Mouse (Mus musculus) granulocyte monocyte progenitor cell, adult 5-6 weeks (primary cell): Measurements from ENCODE around the gene Nsdhl. TPM values are rescaled to one million over a fixed set of nuclear protein-coding genes. Genes with fewer than 3 reads are reported as not detected.

Experiments
- ATAC-seq: replicated peaks from 2 replicates; pipeline ENCODE4 v1.8.0; 2016; ENCODE audit warnings: mild to moderate bottlenecking, moderate TSS enrichment, inconsistent platforms; ENCODE audit not compliant: poor library complexity, severe bottlenecking
- total RNA-seq, 2 experiments: library from RNA; stranded (forward) in 1 of 2; stranded (reverse) in 1 of 2; fragments of 200-712, 200-1000 nt in 1 of 2; fragments of >200 nt in 1 of 2; fragmentation: Nextera tagmentation in 1 of 2; gene quantifications; 2 replicates each; pipeline ENCODE4 v1.2.3; 2014 to 2017

Gene Nsdhl
- total RNA-seq (2014; fragmentation: Nextera tagmentation) (12.4 and 20.2 TPM in 2 replicates), total RNA-seq (2017) (15.2 and 17.9 TPM in 2 replicates)

DNA sequence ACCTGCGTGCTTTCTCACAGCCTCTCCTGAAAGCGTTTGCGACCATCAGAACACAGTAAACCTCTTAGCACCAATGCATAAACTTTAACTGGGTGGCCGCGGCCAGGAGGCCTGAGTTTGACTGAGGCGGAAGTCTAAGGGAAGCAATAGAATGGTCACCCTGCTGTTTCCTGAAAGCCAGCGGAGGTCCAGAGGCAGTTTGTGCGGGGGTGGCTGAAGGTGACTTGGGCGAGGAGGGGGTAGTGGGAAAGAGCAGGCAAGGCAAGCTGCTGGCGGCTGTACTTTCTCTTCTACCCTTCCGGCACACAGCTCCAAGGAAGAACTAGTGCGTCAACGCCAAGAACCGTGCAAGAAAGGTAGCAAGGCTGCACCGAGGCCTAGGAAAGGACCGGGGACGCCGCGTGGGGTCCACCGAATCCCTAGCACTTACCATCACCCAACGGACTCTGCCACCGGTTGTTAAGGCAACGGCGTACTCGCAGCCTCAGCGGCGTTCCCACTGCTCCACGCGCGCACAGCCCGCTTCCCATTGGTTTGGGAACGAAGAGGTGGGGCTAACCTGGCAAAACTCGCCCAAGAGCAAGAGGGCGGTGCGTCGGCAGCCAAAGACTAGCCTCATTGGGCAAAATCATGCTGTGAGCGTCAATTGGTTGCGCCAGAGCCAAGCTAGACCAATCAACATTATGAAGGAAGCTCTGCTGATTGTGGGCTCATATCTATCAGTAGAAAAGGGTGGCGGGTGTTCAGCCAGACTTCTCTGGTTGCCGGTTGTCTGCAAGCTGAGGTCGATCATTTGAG, at the start of gene Nsdhl, which contains the start of gene Cetn2:
TSS of gene Nsdhl (plus strand) at position 674 of the 798 bp plus-strand sequence.
TSS of gene Cetn2 (minus strand) at position 528 of the 798 bp plus-strand sequence.
- ATAC-seq, result peak; percentile 99

DNA sequence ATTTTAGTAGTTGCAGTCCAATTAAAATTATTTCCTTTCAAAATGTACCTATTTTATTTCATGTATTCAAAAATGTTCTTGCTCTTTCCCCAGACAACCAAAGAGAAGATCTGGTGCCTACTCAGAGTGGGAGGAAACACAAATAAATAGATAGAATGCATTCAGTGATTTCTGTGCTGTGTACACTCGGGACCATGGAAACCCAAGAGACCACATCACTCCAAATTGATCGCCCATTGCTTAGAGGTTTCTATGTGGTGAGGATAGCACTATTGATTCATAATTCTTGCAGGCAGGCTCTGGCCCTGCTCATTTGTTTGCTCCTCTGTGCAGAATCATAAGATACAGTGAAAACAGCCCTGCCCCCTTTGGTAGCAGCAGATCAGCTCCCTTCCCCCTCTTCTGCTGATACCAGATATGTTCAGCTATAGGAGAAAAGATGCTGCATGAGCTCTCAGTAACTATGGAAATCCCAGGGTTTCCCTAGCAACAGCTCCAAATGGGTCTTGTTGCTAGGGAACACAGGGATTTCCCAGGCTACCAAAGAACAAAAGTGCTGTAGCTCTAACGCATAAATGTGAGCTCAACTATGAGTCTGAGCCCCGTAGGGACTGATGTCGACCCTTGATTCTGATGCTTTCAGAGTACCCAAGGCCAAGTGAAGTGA, 22.8 kb upstream of the Nsdhl start:
- no peak for ATAC-seq

DNA sequence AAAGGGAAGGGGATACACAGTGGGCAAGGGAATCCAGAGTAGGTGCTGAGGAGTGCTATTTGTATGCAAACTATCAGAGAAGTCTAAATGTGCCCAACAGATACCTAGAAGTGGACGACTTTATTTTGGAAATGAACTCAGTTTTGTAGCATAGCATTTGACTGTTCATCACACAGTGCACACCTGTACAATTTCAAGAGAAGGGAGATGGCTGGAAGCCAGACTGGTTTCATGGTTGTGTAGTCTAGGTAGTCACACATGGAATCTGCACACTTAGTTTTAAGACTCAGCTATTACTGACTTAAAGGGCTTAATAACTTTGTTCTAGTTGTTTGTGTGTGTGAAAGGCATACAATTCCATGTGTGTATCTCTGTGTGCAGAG, 22.3 kb upstream of the Nsdhl start:
- ATAC-seq, result no peak

DNA sequence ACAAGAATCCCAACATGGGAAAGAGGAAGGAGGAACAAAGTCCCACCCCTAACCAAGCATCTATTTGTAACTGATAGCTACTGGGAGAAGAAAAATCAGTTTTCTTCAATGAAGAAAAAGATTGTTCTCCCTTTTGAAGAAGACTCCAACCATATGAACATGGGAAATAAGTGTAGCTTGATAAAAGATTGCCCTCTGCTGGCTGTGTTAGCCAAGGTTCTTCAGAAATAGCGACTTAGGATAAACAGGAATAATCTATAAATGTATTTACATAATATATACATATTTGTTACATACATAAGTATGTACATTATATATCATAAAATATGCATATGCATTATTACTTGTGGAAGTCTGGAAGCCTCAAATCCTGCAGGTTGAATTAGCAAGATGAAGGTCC, 15.8 kb upstream of the Nsdhl start:
- no peak for ATAC-seq

DNA sequence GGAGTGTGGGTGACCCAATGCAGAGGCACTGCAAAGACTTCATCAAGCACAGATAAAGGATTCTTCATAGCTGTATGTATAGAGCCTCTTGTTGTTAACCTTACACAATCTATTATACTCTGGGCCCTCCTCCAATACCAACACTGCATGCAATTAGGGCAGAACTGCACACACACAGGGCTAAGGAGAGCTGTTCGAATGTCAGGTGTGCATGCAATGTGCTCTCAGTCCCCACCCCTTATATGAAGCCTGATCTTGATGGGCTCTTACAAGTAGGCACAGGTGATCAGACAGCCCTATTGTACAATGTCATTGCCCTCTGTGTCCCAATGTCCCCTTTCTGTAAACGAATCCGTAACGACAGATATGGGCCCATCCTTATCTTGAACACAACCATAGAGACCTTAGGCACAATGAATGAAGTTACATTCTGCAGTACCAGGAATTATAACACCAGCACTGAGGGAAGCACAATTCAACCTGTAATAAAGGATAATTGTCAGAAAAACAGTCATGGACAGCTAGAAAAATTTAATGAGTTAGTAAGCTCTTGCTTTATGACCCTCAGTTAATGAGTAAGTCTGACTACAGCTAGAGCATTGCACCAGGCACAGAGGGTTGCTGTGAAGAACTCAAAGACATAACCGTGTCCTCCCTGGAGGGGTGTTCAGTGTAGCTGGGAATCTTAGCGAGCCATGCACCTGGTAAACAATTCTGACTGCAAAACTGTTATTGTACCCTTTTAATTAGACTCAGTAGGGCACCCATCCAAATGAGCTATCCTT, 10.5 kb upstream of the Nsdhl start:
- no peak for ATAC-seq

DNA sequence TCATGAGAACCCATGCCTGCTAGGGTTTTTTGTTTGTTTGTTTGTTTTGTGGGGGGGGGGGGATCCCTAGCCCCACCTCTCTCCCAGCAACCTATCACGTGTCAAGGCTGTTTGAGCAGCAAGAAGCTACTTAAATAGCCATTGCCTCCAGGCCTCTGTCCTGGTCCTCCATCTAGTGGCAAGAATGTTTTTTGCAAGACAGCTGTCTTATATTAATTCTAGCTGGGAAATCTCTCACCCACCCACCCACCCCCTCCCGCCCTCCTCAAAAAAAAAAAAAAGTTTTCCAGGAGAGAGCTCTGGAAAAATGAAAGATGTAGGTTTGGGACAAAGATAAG, 10.0 kb upstream of the Nsdhl start:
- no peak for ATAC-seq

DNA sequence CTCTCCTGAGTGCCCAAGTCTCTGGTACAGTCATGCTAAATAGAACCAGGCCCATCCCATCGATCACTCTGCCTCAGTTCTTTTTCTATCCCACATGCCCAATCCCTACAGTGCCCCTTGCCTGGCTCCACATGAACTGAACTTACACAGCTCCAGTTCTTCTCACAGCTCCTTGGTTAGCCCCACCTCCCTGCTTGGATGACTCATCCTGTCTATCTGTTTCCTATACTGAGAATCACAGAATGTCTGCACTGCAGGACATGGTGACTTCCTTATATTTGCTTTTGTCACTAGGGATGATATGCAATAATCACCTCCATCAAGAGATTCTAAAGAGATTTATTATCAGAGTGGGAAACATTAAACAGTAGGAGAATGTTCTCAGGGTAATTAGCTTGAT, 6.7 kb upstream of the Nsdhl start:
- ATAC-seq, result no peak

DNA sequence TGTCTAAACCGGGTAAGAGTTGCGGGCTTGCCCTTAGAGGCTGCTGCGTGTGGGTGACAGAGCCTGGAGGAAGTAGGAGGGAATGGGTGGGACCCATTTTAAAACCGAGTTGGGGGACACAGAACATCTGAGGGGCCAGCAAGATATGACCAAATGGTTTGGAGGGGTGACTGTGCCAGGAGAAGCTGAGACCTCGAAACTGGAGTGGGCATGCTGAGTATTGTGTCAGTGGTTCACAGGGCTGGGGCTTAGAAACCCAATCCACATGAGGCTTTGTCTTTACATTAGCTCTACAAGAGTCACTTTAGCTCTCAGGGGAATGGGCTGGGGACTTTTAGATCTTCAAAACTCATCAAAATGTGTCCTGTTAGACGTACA, 314 bp downstream of the Nsdhl start:
- no peak for ATAC-seq

DNA sequence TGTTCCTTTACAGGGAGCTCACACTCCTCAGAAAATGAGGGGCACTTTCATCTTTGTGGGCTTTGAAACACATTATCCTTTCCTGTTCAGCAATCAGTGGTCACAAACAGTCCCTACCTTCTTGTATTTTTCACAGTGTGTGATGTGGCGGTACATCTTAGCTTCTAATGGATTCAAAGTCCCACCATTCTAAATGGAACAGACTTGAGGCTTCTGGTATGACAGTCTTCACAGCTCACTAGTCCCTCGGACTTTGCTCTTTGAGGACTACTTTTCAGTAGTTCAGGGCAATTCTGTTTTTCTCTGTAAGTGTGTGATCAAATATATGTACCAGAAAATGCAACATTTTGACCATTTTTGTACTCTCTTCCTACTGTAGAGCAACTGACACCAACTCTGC, 3.0 kb downstream of the Nsdhl start:
- ATAC-seq, result no peak

DNA sequence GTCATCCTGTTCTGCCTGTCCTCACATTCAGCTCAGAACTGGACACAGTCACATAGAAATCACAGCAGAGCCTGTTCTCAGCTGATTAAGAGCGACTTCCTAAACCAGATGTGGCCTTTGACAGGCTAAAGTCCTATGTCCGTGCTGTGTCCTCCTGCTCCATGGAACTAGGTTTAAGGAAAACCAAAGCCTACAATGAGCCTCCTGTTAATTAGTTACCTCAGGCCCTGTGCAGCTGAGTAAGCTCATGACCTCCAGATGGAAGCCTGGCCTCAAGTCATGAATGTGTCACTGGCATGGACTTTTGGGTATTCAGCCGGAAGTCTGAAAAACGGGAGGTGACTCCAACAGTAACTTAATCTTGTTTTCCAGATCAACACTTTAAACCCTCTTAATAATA, 35.1 kb downstream of the Nsdhl start:
- ATAC-seq, result no peak

DNA sequence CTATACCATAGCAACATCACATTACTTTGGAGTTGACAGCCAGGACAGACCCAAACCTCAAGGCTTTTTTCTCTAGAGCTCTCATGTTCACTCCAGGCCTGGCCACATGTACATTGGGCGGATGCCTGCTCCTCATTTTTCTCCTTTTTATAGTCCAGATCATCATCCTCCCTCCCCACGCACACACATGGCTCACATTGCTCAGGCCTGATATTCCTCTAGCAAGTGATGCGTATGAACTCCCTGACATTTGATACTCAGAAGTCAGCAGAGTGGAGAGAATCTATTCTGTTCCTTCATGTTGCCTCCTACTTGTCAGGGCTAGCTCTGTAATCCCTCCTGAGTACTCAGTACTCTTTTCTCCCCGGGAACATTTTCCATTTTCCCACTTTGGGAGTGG, 38.1 kb downstream of the Nsdhl start:
- ATAC-seq, result no peak

DNA sequence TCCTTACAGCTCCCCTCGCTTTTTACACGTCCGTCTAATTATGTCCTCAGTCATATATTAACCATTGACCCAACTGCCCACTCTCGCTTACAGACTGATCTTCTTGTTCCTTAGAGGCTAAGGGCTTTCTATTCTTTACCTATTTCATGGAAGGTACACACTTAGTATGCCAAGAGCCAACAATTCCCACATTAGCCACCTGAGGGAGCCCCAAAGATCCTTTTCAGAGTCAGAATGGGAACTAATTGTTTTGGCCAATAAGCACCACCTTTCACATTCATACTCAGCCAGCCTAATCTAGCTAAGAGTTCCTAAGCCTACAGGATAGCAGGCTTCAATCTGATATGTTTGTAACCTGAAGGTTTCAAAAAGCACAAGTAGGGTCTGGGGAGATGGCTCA, 42.1 kb downstream of the Nsdhl start:
- no peak for ATAC-seq

DNA sequence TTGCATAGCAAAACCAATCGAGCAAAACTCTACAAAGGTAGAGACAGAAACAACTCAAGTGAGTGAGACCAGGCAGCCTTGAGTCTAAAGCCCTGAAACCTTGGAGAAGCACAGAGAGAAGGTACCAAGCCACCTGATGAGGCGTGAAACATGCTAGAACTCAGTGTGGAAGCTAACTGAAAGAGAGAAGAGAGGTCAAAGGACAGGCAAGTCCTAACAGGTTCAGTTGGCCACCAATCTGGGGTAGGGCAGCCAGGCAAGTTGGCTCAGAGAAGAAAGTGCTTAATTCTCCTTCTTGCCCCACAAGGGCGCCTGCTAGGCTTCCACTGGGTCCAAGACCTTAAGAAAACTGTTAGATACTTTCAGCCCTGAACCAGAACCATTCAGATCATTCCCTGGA, 43.2 kb downstream of the Nsdhl start:
- no peak for ATAC-seq

DNA sequence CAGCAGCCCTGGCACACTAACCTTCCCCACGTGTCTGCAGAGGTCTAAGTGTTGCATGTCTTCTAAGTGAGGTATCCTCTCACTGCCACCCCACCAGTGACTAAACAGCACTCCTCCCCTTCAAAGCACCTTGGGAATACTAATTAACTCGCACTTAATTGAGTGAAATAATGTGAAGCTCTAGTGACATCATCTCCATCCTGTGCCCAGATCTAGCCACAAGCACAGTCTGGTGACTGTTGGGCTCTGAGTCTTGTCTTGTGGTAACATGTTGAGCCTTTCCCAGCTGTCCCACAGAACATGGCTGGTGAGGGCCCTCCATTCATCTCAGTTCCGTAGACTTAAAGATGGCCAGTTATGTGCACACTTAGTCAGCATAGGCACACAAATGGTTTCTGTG, 44.4 kb downstream of the Nsdhl start:
- ATAC-seq, result no peak

DNA sequence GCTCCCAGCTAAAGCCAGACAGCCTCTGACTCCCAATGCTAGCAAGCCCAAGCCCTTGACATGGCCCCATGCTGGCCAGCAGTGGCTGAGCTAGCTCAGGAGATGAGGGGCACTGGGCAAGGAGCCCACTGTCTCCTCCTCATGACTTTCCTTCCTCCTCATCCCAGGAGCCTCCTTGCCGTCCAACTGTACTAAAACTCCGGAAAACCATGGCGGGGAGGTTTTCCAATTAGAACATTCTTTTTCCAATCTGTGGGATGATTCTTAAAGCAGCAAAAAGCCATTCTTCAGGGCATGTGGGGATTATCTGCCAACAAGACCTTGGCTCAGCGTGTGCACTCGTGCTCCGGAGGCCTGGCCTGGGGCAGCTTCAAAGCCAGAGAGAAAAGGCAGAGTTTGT, 64.5 kb downstream of the Nsdhl start:
- ATAC-seq, result no peak

DNA sequence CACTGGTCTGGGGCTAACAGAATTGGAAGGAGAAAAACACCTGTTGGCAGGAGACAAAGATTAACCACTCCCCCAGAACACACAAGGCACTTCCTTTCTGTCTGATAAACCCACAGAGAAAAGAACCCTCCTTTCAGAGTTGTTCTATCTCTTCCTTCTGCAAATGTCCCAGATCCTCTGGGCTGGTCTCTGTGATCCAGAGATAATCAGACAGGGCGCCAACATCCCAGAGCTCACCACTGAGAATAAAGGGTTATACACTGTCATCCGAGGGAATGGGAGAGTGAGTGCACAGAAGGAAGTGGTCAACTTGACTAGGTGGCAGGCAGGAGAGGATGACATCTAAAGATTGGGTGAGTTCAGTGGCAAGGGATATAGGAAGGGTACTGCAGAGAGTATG, 67.2 kb downstream of the Nsdhl start:
- ATAC-seq, result no peak

DNA sequence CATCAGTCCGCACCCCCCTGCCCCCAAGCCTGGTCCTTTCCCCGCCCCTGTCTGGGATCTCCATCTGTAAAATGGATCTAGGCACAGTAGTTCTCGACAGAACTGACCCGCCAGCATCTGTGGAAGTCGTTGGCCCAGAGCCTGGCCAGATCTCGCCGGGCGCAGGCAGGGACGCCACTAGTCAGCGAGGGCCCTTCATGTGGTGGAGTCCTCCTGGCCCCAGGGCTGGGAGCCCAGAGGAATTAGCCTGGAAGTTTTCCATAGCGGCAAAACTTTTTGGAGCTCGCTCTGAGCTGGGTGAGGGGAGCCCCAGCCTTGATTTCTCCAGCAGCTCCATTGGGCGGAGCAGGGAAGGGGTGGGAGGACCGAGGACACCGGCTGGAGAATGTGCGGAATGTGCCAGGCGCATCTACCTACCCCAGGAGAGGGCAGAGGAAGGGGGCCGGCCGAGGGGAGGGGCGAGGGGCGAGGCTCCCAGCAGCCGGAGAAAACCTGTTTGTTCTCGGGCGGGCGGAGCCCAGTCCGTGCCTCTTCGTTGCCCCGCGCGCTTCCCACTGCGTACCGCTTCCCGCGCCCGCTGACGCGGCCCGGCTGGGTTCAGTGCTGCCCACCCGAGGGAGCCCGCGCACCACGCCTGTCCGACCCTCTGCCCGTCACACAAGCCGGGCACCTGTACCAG, 68.6 kb downstream of the Nsdhl start, which contains the start of gene Zfp185:
TSS of gene Zfp185 (plus strand) at position 499 of the 679 bp plus-strand sequence.
- peak; percentile 69 for ATAC-seq

DNA sequence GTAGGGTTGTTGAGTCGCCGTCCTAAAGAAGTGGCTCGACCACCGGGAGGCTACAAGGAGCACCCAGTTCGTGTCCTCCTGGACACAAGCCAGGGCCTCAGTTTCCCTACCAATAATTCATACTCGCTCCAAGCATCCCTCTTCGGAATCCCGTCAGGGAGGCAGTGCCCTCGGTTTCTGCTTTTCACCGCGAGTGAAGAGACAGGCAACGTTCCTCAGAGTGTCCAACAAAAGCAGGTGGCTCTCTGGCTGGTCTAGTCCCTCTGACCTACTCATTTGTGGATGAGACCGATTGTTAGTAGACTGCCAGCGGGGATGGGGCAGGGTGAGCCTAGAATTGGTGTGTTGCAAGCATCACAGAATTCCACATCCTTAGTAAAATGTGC, 69.2 kb downstream of the Nsdhl start:
- ATAC-seq, result no peak

DNA sequence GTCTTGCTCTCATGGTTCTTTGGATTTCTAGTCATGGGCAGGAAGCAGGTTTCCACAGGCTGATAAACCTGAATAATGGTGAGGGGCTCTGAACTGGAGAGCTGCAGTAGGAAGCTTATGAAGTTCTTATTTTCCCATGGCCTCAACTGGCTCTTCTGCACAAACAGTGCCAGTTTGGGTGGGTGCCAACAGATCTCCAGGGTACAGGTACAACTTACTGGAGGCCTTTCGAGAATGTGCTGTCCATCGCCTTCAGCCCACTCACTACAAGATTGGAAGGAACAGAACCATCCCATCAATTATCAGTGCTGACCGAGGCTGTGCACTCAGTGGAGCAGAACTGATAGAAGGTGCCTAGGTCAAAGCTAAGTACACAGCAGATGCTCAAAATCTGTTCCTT, 70.1 kb downstream of the Nsdhl start:
- no peak for ATAC-seq

DNA sequence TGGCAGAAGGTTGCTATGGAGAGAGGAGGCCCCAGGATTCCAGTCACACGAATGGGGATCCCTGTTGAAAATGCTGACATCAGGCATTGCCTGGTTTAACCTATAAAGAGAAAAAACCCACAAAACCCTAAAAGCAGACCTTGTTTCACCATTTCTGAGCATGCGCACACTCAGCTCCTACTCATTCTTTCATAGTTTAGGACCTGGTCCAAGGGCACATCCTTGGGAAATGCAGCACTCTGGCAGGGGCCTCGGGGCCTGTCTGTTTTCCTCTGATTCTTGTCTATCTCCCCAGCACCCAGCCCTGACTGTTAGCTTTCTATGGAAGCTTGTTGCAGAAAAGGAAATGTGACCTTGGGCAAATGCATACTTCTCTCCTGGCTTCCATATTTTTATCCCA, 72.2 kb downstream of the Nsdhl start:
- no peak for ATAC-seq
